Mouse (Mus musculus): Measurements from ENCODE around the gene Tunar.

- no peak for TF ChIP-seq POLR2A (IDR thresholded peaks at IDR 0.05; ENCODE audit: insufficient read length, low read depth)
- TF ChIP-seq MYOG (IDR thresholded peaks at IDR 0.05; ENCODE audit: control insufficient read depth in 1 of 3, insufficient read depth in 1 of 3, insufficient read length in 2 of 3, low read depth in 2 of 3), result no peak
- no peak for TF ChIP-seq MAX (IDR thresholded peaks at IDR 0.05; ENCODE audit: low read depth)
- TF ChIP-seq USF1 (IDR thresholded peaks at IDR 0.05; ENCODE audit: low read depth), result no peak
- TF ChIP-seq REST (IDR thresholded peaks at IDR 0.05; ENCODE audit: insufficient read depth, insufficient read length), result no peak
- no peak for TF ChIP-seq CEBPB (IDR thresholded peaks at IDR 0.05; ENCODE audit: insufficient read depth, poor library complexity, severe bottlenecking)
- TF ChIP-seq SRF (IDR thresholded peaks at IDR 0.05; ENCODE audit: control insufficient read depth, insufficient read length, low read depth), result no peak
Observed at GRCm38 (mm10) chr12:105327051-105327450, 6.6 kb upstream of the Tunar start.
